Comparison of ENCODE assay signal across 13 mouse cellular contexts in the genomic region with DNA sequence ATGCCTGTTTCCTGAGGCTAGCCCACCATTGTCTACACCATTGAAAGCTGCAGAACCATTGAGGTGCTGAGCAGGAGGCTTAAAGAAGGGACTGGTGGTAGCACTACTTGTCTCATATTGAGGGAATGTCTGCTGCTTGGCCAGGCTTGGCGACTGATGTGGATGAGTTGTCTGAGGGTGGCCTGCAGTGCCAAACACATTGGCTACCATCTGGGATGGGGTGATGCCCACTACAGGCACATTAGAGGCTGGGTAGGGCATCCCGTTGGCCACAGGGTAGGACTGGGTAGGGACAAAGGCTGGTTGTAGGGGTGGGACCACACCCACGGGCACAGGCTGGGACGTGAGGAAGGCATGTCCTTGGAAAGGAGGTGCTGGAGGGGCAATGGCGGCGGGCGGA. TPM values are rescaled to one million over a fixed set of nuclear protein-coding genes. Genes with fewer than 3 reads are reported as not detected.
"Had no signal": no experiment of that assay in that cellular context is flagged by ENCODE, and none has a peak within 500 bp of the region (broad histone marks: within the 10 kb centered on the region; RNA-seq: fewer than 3 reads in every experiment).

No protein-coding gene starts in this region.

- DNase-seq: layer of hippocampus, adult 9-11 months; lung, adult 18-20 months; lung, postnatal 10 days; thymus, postnatal 25 days had no signal

- H3K27ac ChIP-seq: liver, embryonic 14.5 days; lung, embryonic 15.5 days; midbrain, embryonic 12.5 days had no signal

- ATAC-seq: intestine, postnatal 0 days; midbrain, embryonic 16.5 days had no signal

- H3K27me3 ChIP-seq: lung, embryonic 15.5 days; megakaryocyte, embryonic 14.5 days; midbrain, embryonic 12.5 days had no signal

- H3K4me1 ChIP-seq: lung, embryonic 15.5 days; midbrain, embryonic 12.5 days had no signal

- H3K4me3 ChIP-seq: layer of hippocampus, adult 2 months; lung, embryonic 15.5 days; megakaryocyte, embryonic 14.5 days; midbrain, embryonic 12.5 days had no signal

- H3K9me3 ChIP-seq: lung, embryonic 15.5 days; megakaryocyte, embryonic 14.5 days; midbrain, embryonic 12.5 days had no signal

- H3K4me2 ChIP-seq: liver, embryonic 11.5 days; lung, embryonic 15.5 days; midbrain, embryonic 12.5 days had no signal

- H3K9ac ChIP-seq: liver, embryonic 14.5 days; lung, embryonic 15.5 days; midbrain, embryonic 12.5 days had no signal

RNA-seq across cellular contexts. Expression of gene Papln, which starts 32.2 kb away (rescaled TPM):
- polyA plus RNA-seq: limb, embryonic 11.5 days had no signal
